In the genomic region with DNA sequence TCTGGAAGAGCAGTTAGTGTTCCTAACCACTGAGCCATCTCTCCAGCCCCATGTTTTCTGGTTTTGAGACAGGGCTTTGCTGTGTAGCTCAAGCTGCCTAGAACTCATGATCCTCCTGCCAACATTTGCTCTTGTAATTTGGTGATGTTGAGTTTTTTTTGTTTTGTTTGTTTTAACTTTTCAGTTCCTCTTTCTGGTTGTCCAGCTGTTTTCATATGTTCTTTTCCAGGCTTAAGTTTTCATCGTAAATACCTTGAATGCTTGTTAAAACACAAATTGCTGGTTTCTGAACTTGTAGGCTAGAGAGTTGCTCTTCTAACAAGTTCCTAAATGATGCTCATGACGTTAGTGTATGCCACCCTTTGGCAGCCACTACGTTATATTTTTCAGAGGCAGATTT, we compare ENCODE assay signal across 25 mouse cellular contexts.
DNase-seq lines count a peak whose midpoint lies in the region; ATAC-seq and TF ChIP-seq lines count a peak whose summit lies in the region.
"Had no signal": no experiment of that assay in that cellular context is flagged by ENCODE, and none has a peak within 500 bp of the region (broad histone marks: within the 10 kb centered on the region; RNA-seq: fewer than 3 reads in every experiment).

No protein-coding gene starts in this region.

- no peak for ATAC-seq in lung, postnatal 0 days
- ATAC-seq: forebrain, embryonic 14.5 days; forebrain, postnatal 0 days; hindbrain, embryonic 16.5 days; intestine, embryonic 16.5 days had no signal

- TF ChIP-seq POLR2A in heart, adult 2 months (IDR thresholded peaks at IDR 0.05; ENCODE audit: insufficient read depth, low read depth, low read length) = no peak
- no peak for TF ChIP-seq POLR2A in MEL (IDR thresholded peaks at IDR 0.05; ENCODE audit: control insufficient read depth in 1 of 2, insufficient read depth in 1 of 2, low read depth in 1 of 2, low read length in 2 of 2, poor library complexity in 1 of 2)

- peak overlapping the region; percentile 42 for H3K27ac ChIP-seq in heart, adult 2 months
- no peak overlapping the region for H3K27ac ChIP-seq in lung, postnatal 0 days (ENCODE audit: low read length)
- H3K27ac ChIP-seq in MEL (ENCODE audit: control insufficient read depth, low read depth, low read length) = no peak overlapping the region
- H3K27ac ChIP-seq: embryonic facial prominence, embryonic 12.5 days; embryonic facial prominence, embryonic 15.5 days; hindbrain, embryonic 10.5 days; hindbrain, embryonic 13.5 days had no signal

- WGBS in heart, adult 2 months = 23% methylated on average over 3 of the region's 3 CpGs
- 57% methylated on average over 3 of the region's 3 CpGs for WGBS in lung, postnatal 0 days

- H3K79me2 ChIP-seq in heart, adult 2 months (replicated peaks; ENCODE audit: control insufficient read depth, insufficient read depth, low read length) = peaks cover 3% of the 10 kb centered on the region; the same call in 1 of the 2 replicates
- no peaks in the 10 kb centered on the region for H3K79me2 ChIP-seq in MEL (ENCODE audit: control insufficient read depth, insufficient read depth, low read length, poor library complexity)

- no peaks in the 10 kb centered on the region for H3K27me3 ChIP-seq in heart, adult 2 months (ENCODE audit: control insufficient read depth, insufficient read depth, low read length)
- H3K27me3 ChIP-seq in lung, postnatal 0 days (replicated peaks; ENCODE audit: insufficient read depth, low read length) = no peaks in the 10 kb centered on the region
- no peaks in the 10 kb centered on the region for H3K27me3 ChIP-seq in MEL (ENCODE audit: control insufficient read depth in 1 of 2, insufficient read depth in 2 of 2, low read length in 2 of 2)
- H3K27me3 ChIP-seq in splenic B cell, adult 2 months (ENCODE audit: control insufficient read depth, insufficient read depth, low read length, poor library complexity, severe bottlenecking) = no peaks in the 10 kb centered on the region
- H3K27me3 ChIP-seq: embryonic facial prominence, embryonic 12.5 days; embryonic facial prominence, embryonic 15.5 days; hindbrain, embryonic 13.5 days had no signal

- no peak for TF ChIP-seq RAD21 in MEL (IDR thresholded peaks at IDR 0.05; ENCODE audit: low read depth, low read length)

- peaks cover 49% of the 10 kb centered on the region for H3K36me3 ChIP-seq in heart, adult 2 months (ENCODE audit: control insufficient read depth, insufficient read depth, low read length)
- no peaks in the 10 kb centered on the region for H3K36me3 ChIP-seq in lung, postnatal 0 days (ENCODE audit: insufficient read depth, low read length)
- H3K36me3 ChIP-seq in MEL (ENCODE audit: control insufficient read depth in 1 of 2, insufficient read depth in 2 of 2, low read length in 2 of 2) = peaks cover 0 to 5% of the 10 kb centered on the region in 2 experiments; a peak in 1 of 4 replicates
- H3K36me3 ChIP-seq in splenic B cell, adult 2 months (ENCODE audit: control insufficient read depth, insufficient read depth, low read length, poor library complexity, severe bottlenecking) = no peaks in the 10 kb centered on the region
- H3K36me3 ChIP-seq: embryonic facial prominence, embryonic 12.5 days; embryonic facial prominence, embryonic 15.5 days; G1E; hindbrain, embryonic 10.5 days; hindbrain, embryonic 13.5 days had no signal

- H3K4me1 ChIP-seq in heart, adult 2 months (ENCODE audit: control insufficient read depth, insufficient read depth, low read length) = peaks cover 17% of the 10 kb centered on the region
- H3K4me1 ChIP-seq in lung, postnatal 0 days (ENCODE audit: insufficient read depth, low read depth, low read length) = peaks cover 10% of the 10 kb centered on the region; the same call in 1 of the 2 replicates
- H3K4me1 ChIP-seq in MEL (ENCODE audit: control insufficient read depth in 1 of 2, insufficient read depth in 2 of 2, low read length in 2 of 2) = peaks cover 0 to 4% of the 10 kb centered on the region in 2 experiments; a peak in 2 of 4 replicates
- H3K4me1 ChIP-seq: embryonic facial prominence, embryonic 12.5 days; embryonic facial prominence, embryonic 15.5 days; hindbrain, embryonic 10.5 days; hindbrain, embryonic 13.5 days had no signal

- no peak overlapping the region for H3K4me3 ChIP-seq in heart, adult 2 months
- no peak overlapping the region for H3K4me3 ChIP-seq in lung, postnatal 0 days (ENCODE audit: low read depth, low read length)
- no peak overlapping the region for H3K4me3 ChIP-seq in MEL (ENCODE audit: control insufficient read depth in 1 of 2, insufficient read depth in 1 of 2, low read depth in 2 of 2, low read length in 2 of 2)
- H3K4me3 ChIP-seq: embryonic facial prominence, embryonic 12.5 days; embryonic facial prominence, embryonic 15.5 days; hindbrain, embryonic 10.5 days; hindbrain, embryonic 13.5 days had no signal

- intact Hi-C loops in heart, adult 2 months (cut with DNase I) = no loop called here
- intact Hi-C loops in heart, postnatal 25 days (cut with DNase I) = no loop called here

- no peaks in the 10 kb centered on the region for H3K9me3 ChIP-seq in lung, postnatal 0 days (ENCODE audit: low read length)
- no peaks in the 10 kb centered on the region for H3K9me3 ChIP-seq in MEL (replicated peaks; ENCODE audit: insufficient read depth, low read length)
- H3K9me3 ChIP-seq: embryonic facial prominence, embryonic 12.5 days; embryonic facial prominence, embryonic 15.5 days; G1E; hindbrain, embryonic 10.5 days; hindbrain, embryonic 13.5 days had no signal

- DNase-seq in heart, adult 2 months = no peak
- no peak for DNase-seq in heart, postnatal 25 days (ENCODE audit: low spot score)
- peak; percentile 16 for DNase-seq in lung, postnatal 0 days (ENCODE audit: low spot score)
- no peak for DNase-seq in lung, postnatal 14 days
- peak; percentile 30 for DNase-seq in MEL (ENCODE audit: low read depth, low spot score)
- DNase-seq in splenic B cell, adult 2 months (ENCODE audit: low read depth, low spot score) = peak; percentile 50
- no peak for DNase-seq in right cerebral cortex, postnatal 4 days
- no peak for DNase-seq in right cerebral cortex, postnatal 36 days (ENCODE audit: low spot score in 2 of 2)
- DNase-seq: adrenal gland, adult 2 months; adrenal gland, postnatal 14 days; cerebellum, adult 18-20 months; cerebellum, adult 9-10 months; cerebellum, postnatal 14 days; forebrain, postnatal 0 days; gastrocnemius, postnatal 36 days; heart, postnatal 36 days had no signal

- no peak for TF ChIP-seq CTCF in heart, adult 2 months (IDR thresholded peaks at IDR 0.05)
- TF ChIP-seq CTCF in lung, postnatal 0 days (IDR thresholded peaks at IDR 0.05) = no peak
- no peak for TF ChIP-seq CTCF in MEL (IDR thresholded peaks at IDR 0.05 in 2 of 3, conservative IDR thresholded peaks at IDR 0.05 in 1 of 3; ENCODE audit: control insufficient read depth in 1 of 3, insufficient read depth in 1 of 3, low read depth in 2 of 3, low read length in 3 of 3, poor library complexity in 1 of 3, severe bottlenecking in 1 of 3)

- no peak overlapping the region for H3K4me2 ChIP-seq in lung, postnatal 0 days (replicated peaks; ENCODE audit: low read depth, low read length)
- H3K4me2 ChIP-seq: embryonic facial prominence, embryonic 12.5 days; embryonic facial prominence, embryonic 15.5 days; heart, embryonic 11.5 days; hindbrain, embryonic 13.5 days had no signal

- H3K9ac ChIP-seq in heart, adult 2 months (ENCODE audit: low read depth, low read length) = no peak overlapping the region
- no peak overlapping the region for H3K9ac ChIP-seq in lung, postnatal 0 days (replicated peaks; ENCODE audit: low read depth)
- H3K9ac ChIP-seq in MEL (ENCODE audit: control insufficient read depth, low read depth, low read length, poor library complexity, severe bottlenecking) = no peak overlapping the region
- H3K9ac ChIP-seq: embryonic facial prominence, embryonic 12.5 days; embryonic facial prominence, embryonic 15.5 days; forebrain, postnatal 0 days; hindbrain, embryonic 13.5 days had no signal

- no peak for TF ChIP-seq EP300 in heart, adult 2 months (IDR thresholded peaks at IDR 0.05; ENCODE audit: insufficient read depth, low read depth, low read length)
- no peak for TF ChIP-seq EP300 in lung, postnatal 0 days (IDR thresholded peaks at IDR 0.05)
- TF ChIP-seq EP300 in MEL (IDR thresholded peaks at IDR 0.05; ENCODE audit: low read depth in 1 of 2, low read length in 2 of 2) = no peak

TF ChIP-seq in MEL, 35 proteins besides CTCF, POLR2A, EP300 and RAD21:
- TF ChIP-seq CHD1 (IDR thresholded peaks at IDR 0.05; ENCODE audit: low read depth, low read length) (no peak), MAX (IDR thresholded peaks at IDR 0.05; ENCODE audit: low read length) (no peak), ZNF384 (IDR thresholded peaks at IDR 0.05; ENCODE audit: low read depth, low read length) (peak; percentile 12; the same call in 1 of the 2 replicates)

Comparison
In these comparisons a context has a peak if more than half of its experiments do, and no peak if none do; other contexts are left out.
1. DNase-seq: peak in lung, postnatal 0 days (single experiment), MEL (single experiment) and splenic B cell, adult 2 months (single experiment); none in heart, adult 2 months (0 of 2), heart, postnatal 25 days (single experiment), lung, postnatal 14 days (single experiment), right cerebral cortex, postnatal 4 days (single experiment) and right cerebral cortex, postnatal 36 days (0 of 2).